Mouse (Mus musculus): Measurements from ENCODE around the gene Tmtc2. TPM values are rescaled to one million over a fixed set of nuclear protein-coding genes. Genes with fewer than 3 reads are reported as not detected.

Gene Tmtc2
- polyA plus RNA-seq, 1 experiment from 2014 or later: 4.9 TPM

- Histone ChIP-seq H3K9me3 (ENCODE audit: control insufficient read depth) (no peaks in the 10 kb centered on the region), H3K27ac (ENCODE audit: low read depth, low read length) (no peak overlapping the region), H3K4me2 (replicated peaks; ENCODE audit: low read depth) (peak overlapping the region; percentile 93; the same call in 1 of the 2 replicates), H3K36me3 (ENCODE audit: control insufficient read depth, insufficient read depth) (no peaks in the 10 kb centered on the region), H3K4me3 (ENCODE audit: low read depth, low read length) (no peak overlapping the region), H3K27me3 (replicated peaks; ENCODE audit: control insufficient read depth, insufficient read depth, low read length) (no peaks in the 10 kb centered on the region), H3K9ac (ENCODE audit: low read depth, low read length) (no peak overlapping the region), H3K4me1 (replicated peaks; ENCODE audit: control insufficient read depth, insufficient read depth, low read length) (no peaks in the 10 kb centered on the region)
- WGBS: 77% methylated on average over 4 of the region's 4 CpGs
- TF ChIP-seq CTCF (IDR thresholded peaks at IDR 0.05; ENCODE audit: low read depth): no peak
- no peak for ATAC-seq
These were observed 2.4 kb downstream of the Tmtc2 start for GRCm38 (mm10) chr10:105571831-105572230.

GRCm38 (mm10) chr10:105571019-105571418, 3.2 kb downstream of the Tmtc2 start:
- Histone ChIP-seq H3K4me1 (replicated peaks; ENCODE audit: control insufficient read depth, insufficient read depth, low read length) (no peaks in the 10 kb centered on the region), H3K36me3 (ENCODE audit: control insufficient read depth, insufficient read depth) (no peaks in the 10 kb centered on the region), H3K4me3 (ENCODE audit: low read depth, low read length) (no peak overlapping the region), H3K27ac (ENCODE audit: low read depth, low read length) (no peak overlapping the region), H3K27me3 (replicated peaks; ENCODE audit: control insufficient read depth, insufficient read depth, low read length) (no peaks in the 10 kb centered on the region), H3K9ac (ENCODE audit: low read depth, low read length) (no peak overlapping the region), H3K4me2 (replicated peaks; ENCODE audit: low read depth) (no peak overlapping the region), H3K9me3 (ENCODE audit: control insufficient read depth) (no peaks in the 10 kb centered on the region)
- WGBS: 89% methylated on average over 8 of the region's 8 CpGs
- ATAC-seq: no peak
- TF ChIP-seq CTCF (IDR thresholded peaks at IDR 0.05; ENCODE audit: low read depth): no peak

- ATAC-seq: no peak
- no peak for TF ChIP-seq CTCF (IDR thresholded peaks at IDR 0.05; ENCODE audit: low read depth)
- H3K4me1 ChIP-seq (replicated peaks; ENCODE audit: control insufficient read depth, insufficient read depth, low read length): no peaks in the 10 kb centered on the region
- no peaks in the 10 kb centered on the region for H3K9me3 ChIP-seq (ENCODE audit: control insufficient read depth)
- 55% methylated on average over 4 of the region's 4 CpGs for WGBS
- no peak overlapping the region for H3K9ac ChIP-seq (ENCODE audit: low read depth, low read length)
- H3K27ac ChIP-seq (ENCODE audit: low read depth, low read length): no peak overlapping the region
- no peaks in the 10 kb centered on the region for H3K27me3 ChIP-seq (replicated peaks; ENCODE audit: control insufficient read depth, insufficient read depth, low read length)
- no peak overlapping the region for H3K4me3 ChIP-seq (ENCODE audit: low read depth, low read length)
- no peak overlapping the region for H3K4me2 ChIP-seq (replicated peaks; ENCODE audit: low read depth)
- H3K36me3 ChIP-seq (ENCODE audit: control insufficient read depth, insufficient read depth): no peaks in the 10 kb centered on the region
These were observed 4.7 kb downstream of the Tmtc2 start for GRCm38 (mm10) chr10:105569573-105569972.

- ATAC-seq: 0 out of 2 replicates have a peak, but pooled peaks have one; percentile 43
- no peak for TF ChIP-seq CTCF (IDR thresholded peaks at IDR 0.05; ENCODE audit: low read depth)
These were observed 6.3 kb downstream of the Tmtc2 start for GRCm38 (mm10) chr10:105567825-105568531.

GRCm38 (mm10) chr10:105561548-105561947, 12.7 kb downstream of the Tmtc2 start:
- ATAC-seq: no peak
- H3K36me3 ChIP-seq (ENCODE audit: control insufficient read depth, insufficient read depth): no peaks in the 10 kb centered on the region
- H3K27me3 ChIP-seq (replicated peaks; ENCODE audit: control insufficient read depth, insufficient read depth, low read length): no peaks in the 10 kb centered on the region
- no peaks in the 10 kb centered on the region for H3K9me3 ChIP-seq (ENCODE audit: control insufficient read depth)
- no peak for TF ChIP-seq CTCF (IDR thresholded peaks at IDR 0.05; ENCODE audit: low read depth)
- no peak overlapping the region for H3K9ac ChIP-seq (ENCODE audit: low read depth, low read length)
- no peak overlapping the region for H3K27ac ChIP-seq (ENCODE audit: low read depth, low read length)
- WGBS: 87% methylated on average over 4 of the region's 4 CpGs
- no peaks in the 10 kb centered on the region for H3K4me1 ChIP-seq (replicated peaks; ENCODE audit: control insufficient read depth, insufficient read depth, low read length)
- H3K4me2 ChIP-seq (replicated peaks; ENCODE audit: low read depth): no peak overlapping the region
- H3K4me3 ChIP-seq (ENCODE audit: low read depth, low read length): no peak overlapping the region

More at GRCm38 (mm10) chr10:105567825-105568531, 6.3 kb downstream of the Tmtc2 start:
- Histone ChIP-seq H3K36me3 (ENCODE audit: control insufficient read depth, insufficient read depth) (no peaks in the 10 kb centered on the region), H3K4me3 (ENCODE audit: low read depth, low read length) (no peak overlapping the region), H3K4me2 (replicated peaks; ENCODE audit: low read depth) (0 out of 2 replicates have a peak overlapping the region, but pooled peaks have one; percentile 9), H3K4me1 (replicated peaks; ENCODE audit: control insufficient read depth, insufficient read depth, low read length) (no peaks in the 10 kb centered on the region), H3K27ac (ENCODE audit: low read depth, low read length) (no peak overlapping the region), H3K9ac (ENCODE audit: low read depth, low read length) (no peak overlapping the region), H3K9me3 (ENCODE audit: control insufficient read depth) (no peaks in the 10 kb centered on the region), H3K27me3 (replicated peaks; ENCODE audit: control insufficient read depth, insufficient read depth, low read length) (no peaks in the 10 kb centered on the region)
- WGBS: 54% methylated on average over 8 of the region's 8 CpGs

- TF ChIP-seq CTCF (IDR thresholded peaks at IDR 0.05; ENCODE audit: low read depth): no peak
- H3K9me3 ChIP-seq (ENCODE audit: control insufficient read depth): no peaks in the 10 kb centered on the region
- no peak overlapping the region for H3K4me3 ChIP-seq (ENCODE audit: low read depth, low read length)
- H3K27me3 ChIP-seq (replicated peaks; ENCODE audit: control insufficient read depth, insufficient read depth, low read length): no peaks in the 10 kb centered on the region
- WGBS: 44% methylated on average over 5 of the region's 5 CpGs
- no peaks in the 10 kb centered on the region for H3K36me3 ChIP-seq (ENCODE audit: control insufficient read depth, insufficient read depth)
- no peak for ATAC-seq
- H3K9ac ChIP-seq (ENCODE audit: low read depth, low read length): no peak overlapping the region
- H3K4me2 ChIP-seq (replicated peaks; ENCODE audit: low read depth): peak overlapping the region; percentile 45
- H3K27ac ChIP-seq (ENCODE audit: low read depth, low read length): peak overlapping the region; percentile 36; the same call in 1 of the 2 replicates
- no peaks in the 10 kb centered on the region for H3K4me1 ChIP-seq (replicated peaks; ENCODE audit: control insufficient read depth, insufficient read depth, low read length)
These were observed 16.7 kb downstream of the Tmtc2 start for GRCm38 (mm10) chr10:105557581-105557980.

All from intestine, postnatal 0 days (tissue).